Mouse (Mus musculus): ENCODE measurements around the gene Gm42742. TPM values are rescaled to one million over a fixed set of nuclear protein-coding genes. Genes with fewer than 3 reads are reported as not detected.

Gene Gm42742
- polyA plus RNA-seq, 1 experiment from 2014 or later: 53.7 TPM

GRCm38 (mm10) chr7:127011717-127012116 is 9.2 kb downstream of the Gm42742 start:
- Histone ChIP-seq H3K27me3 (ENCODE audit: control insufficient read depth, insufficient read depth, low read length) (no peaks in the 10 kb centered on the region), H3K4me3 (ENCODE audit: low read depth, low read length) (no peak overlapping the region), H3K9ac (ENCODE audit: low read depth, low read length) (no peak overlapping the region), H3K27ac (ENCODE audit: low read depth, low read length) (no peak overlapping the region), H3K9me3 (ENCODE audit: control insufficient read depth, low read length) (no peaks in the 10 kb centered on the region), H3K4me1 (replicated peaks; ENCODE audit: control insufficient read depth, insufficient read depth, low read length) (peaks cover 7% of the 10 kb centered on the region), H3K4me2 (replicated peaks; ENCODE audit: low read depth, low read length) (no peak overlapping the region), H3K36me3 (ENCODE audit: control insufficient read depth, insufficient read depth, low read length) (0 out of 2 replicates have a peak, but pooled peaks cover 4% of the 10 kb centered on the region)
- no peak for ATAC-seq (ENCODE audit: low FRiP score)
- no peak for DNase-seq (ENCODE audit: low spot score)
- WGBS: 72% methylated on average over 2 of the region's 2 CpGs

GRCm38 (mm10) chr7:127011051-127011450 is 9.8 kb downstream of the Gm42742 start:
- no peak overlapping the region for H3K27ac ChIP-seq (ENCODE audit: low read depth, low read length)
- H3K4me2 ChIP-seq (replicated peaks; ENCODE audit: low read depth, low read length): no peak overlapping the region
- no peak for ATAC-seq (ENCODE audit: low FRiP score)
- no peak overlapping the region for H3K9ac ChIP-seq (ENCODE audit: low read depth, low read length)
- 0 out of 2 replicates have a peak, but pooled peaks cover 4% of the 10 kb centered on the region for H3K36me3 ChIP-seq (ENCODE audit: control insufficient read depth, insufficient read depth, low read length)
- H3K9me3 ChIP-seq (ENCODE audit: control insufficient read depth, low read length): no peaks in the 10 kb centered on the region
- no peak for DNase-seq (ENCODE audit: low spot score)
- WGBS: 91% methylated on average over 2 of the region's 2 CpGs
- H3K27me3 ChIP-seq (ENCODE audit: control insufficient read depth, insufficient read depth, low read length): no peaks in the 10 kb centered on the region
- H3K4me1 ChIP-seq (replicated peaks; ENCODE audit: control insufficient read depth, insufficient read depth, low read length): peaks cover 6% of the 10 kb centered on the region
- H3K4me3 ChIP-seq (ENCODE audit: low read depth, low read length): no peak overlapping the region

- Histone ChIP-seq H3K4me2 (replicated peaks; ENCODE audit: low read depth, low read length) (no peak overlapping the region), H3K27ac (ENCODE audit: low read depth, low read length) (0 out of 2 replicates have a peak overlapping the region, but pooled peaks have one; percentile 67), H3K36me3 (ENCODE audit: control insufficient read depth, insufficient read depth, low read length) (0 out of 2 replicates have a peak, but pooled peaks cover 4% of the 10 kb centered on the region), H3K4me3 (ENCODE audit: low read depth, low read length) (no peak overlapping the region), H3K9me3 (ENCODE audit: control insufficient read depth, low read length) (no peaks in the 10 kb centered on the region), H3K9ac (ENCODE audit: low read depth, low read length) (no peak overlapping the region), H3K27me3 (ENCODE audit: control insufficient read depth, insufficient read depth, low read length) (no peaks in the 10 kb centered on the region), H3K4me1 (replicated peaks; ENCODE audit: control insufficient read depth, insufficient read depth, low read length) (no peaks in the 10 kb centered on the region)
- no peak for DNase-seq (ENCODE audit: low spot score)
- ATAC-seq (ENCODE audit: low FRiP score): no peak
- WGBS: 87% methylated on average over 17 of the region's 17 CpGs
Observed at GRCm38 (mm10) chr7:127009307-127010085, 11.4 kb downstream of the Gm42742 start.

DNA sequence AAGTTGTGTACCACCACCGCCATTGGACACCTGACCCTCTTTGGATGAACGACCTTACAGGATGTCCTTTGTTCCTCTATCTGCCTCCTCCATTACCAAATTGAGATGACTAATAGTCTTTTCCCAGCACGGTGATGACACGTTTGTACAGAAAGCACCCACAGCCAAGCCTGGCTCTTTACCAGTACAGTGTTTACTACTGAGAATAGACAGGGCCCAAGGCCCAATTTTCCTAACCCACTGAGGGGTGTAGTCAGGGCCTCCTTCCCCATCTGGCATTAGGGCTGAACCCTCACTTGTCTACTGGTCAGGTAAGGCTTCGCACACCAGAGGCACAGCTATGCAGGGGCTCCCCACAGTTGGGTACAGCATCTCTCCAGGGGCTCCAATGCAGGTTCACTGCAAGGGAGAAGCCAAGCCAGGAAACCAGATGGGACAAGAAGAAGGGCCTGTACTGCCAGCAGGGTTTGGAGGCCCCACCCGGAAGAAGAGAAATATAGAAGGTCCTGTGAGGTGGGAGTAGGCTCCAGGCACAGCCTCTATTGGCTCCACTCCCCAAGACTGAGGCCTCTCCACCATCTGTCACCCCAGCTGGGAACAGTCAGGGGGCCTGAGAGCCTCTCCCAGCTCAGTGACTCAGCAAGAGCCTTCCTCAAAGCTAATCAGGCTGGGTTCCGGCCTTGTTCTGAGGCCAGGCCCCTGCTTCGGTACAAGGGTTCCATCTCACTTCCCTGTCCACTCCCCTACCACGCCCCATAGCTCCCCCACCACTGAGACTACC is 12.5 kb downstream of the Gm42742 start:
- H3K9ac ChIP-seq (ENCODE audit: low read depth, low read length): no peak overlapping the region
- peak overlapping the region; percentile 67 for H3K27ac ChIP-seq (ENCODE audit: low read depth, low read length)
- H3K9me3 ChIP-seq (ENCODE audit: control insufficient read depth, low read length): no peaks in the 10 kb centered on the region
- ATAC-seq (ENCODE audit: low FRiP score): peak; percentile 56; the same call in 1 of the 2 replicates
- 0 out of 2 replicates have a peak, but pooled peaks cover 2% of the 10 kb centered on the region for H3K36me3 ChIP-seq (ENCODE audit: control insufficient read depth, insufficient read depth, low read length)
- no peak overlapping the region for H3K4me3 ChIP-seq (ENCODE audit: low read depth, low read length)
- 70% methylated on average over 9 of the region's 9 CpGs for WGBS
- H3K27me3 ChIP-seq (ENCODE audit: control insufficient read depth, insufficient read depth, low read length): no peaks in the 10 kb centered on the region
- H3K4me1 ChIP-seq (replicated peaks; ENCODE audit: control insufficient read depth, insufficient read depth, low read length): no peaks in the 10 kb centered on the region
- no peak for DNase-seq (ENCODE audit: low spot score)
- H3K4me2 ChIP-seq (replicated peaks; ENCODE audit: low read depth, low read length): no peak overlapping the region

- H3K4me1 ChIP-seq (replicated peaks; ENCODE audit: control insufficient read depth, insufficient read depth, low read length): no peaks in the 10 kb centered on the region
- H3K27ac ChIP-seq (ENCODE audit: low read depth, low read length): no peak overlapping the region
- ATAC-seq (ENCODE audit: low FRiP score) (no peak), DNase-seq (ENCODE audit: low spot score) (no peak)
- 83% methylated on average over 6 of the region's 6 CpGs for WGBS
- H3K27me3 ChIP-seq (ENCODE audit: control insufficient read depth, insufficient read depth, low read length): no peaks in the 10 kb centered on the region
- H3K9me3 ChIP-seq (ENCODE audit: control insufficient read depth, low read length): no peaks in the 10 kb centered on the region
- H3K9ac ChIP-seq (ENCODE audit: low read depth, low read length): no peak overlapping the region
- H3K4me2 ChIP-seq (replicated peaks; ENCODE audit: low read depth, low read length): no peak overlapping the region
- no peaks in the 10 kb centered on the region for H3K36me3 ChIP-seq (ENCODE audit: control insufficient read depth, insufficient read depth, low read length)
- H3K4me3 ChIP-seq (ENCODE audit: low read depth, low read length): no peak overlapping the region
Observed at GRCm38 (mm10) chr7:127007313-127008024, 13.4 kb downstream of the Gm42742 start.

DNA sequence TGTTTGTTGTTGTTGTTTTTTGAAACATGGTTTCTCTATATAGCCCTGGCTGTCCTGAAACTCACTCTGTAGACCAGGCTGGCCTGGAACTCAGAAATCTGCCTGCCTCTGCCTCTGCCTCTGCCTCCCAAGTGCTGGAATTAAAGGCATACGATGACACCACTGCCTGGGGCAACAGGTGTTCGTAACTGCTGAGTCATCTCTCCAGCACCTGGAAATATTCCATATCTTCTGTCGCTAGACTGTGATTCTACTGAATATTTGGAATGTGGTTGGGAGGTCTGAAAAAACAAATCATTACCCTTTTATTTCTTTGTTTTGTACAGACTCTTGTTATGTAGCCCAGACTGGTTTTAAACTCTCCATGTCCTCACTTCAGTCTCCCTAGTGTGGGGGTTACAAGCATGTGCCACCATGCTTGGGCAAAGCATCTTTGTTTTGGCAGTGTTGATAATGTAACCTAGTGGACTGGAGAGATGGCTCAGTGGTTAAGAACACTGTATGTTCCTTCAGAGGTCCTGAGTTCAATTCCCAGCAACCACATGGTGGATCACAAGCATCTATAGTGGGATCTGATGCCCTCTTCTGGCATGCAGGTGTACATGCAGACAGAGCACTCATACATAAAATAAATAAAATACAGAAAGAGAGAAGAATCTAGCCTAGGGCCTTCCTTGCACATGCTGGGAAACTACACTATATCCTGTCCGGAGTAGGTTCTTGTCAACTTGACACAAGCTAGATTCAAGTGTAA is 16.6 kb downstream of the Gm42742 start:
- Histone ChIP-seq H3K27ac (ENCODE audit: low read depth, low read length) (no peak overlapping the region), H3K4me3 (ENCODE audit: low read depth, low read length) (no peak overlapping the region), H3K36me3 (ENCODE audit: control insufficient read depth, insufficient read depth, low read length) (no peaks in the 10 kb centered on the region), H3K4me2 (replicated peaks; ENCODE audit: low read depth, low read length) (no peak overlapping the region), H3K9me3 (ENCODE audit: control insufficient read depth, low read length) (no peaks in the 10 kb centered on the region), H3K4me1 (replicated peaks; ENCODE audit: control insufficient read depth, insufficient read depth, low read length) (no peaks in the 10 kb centered on the region), H3K9ac (ENCODE audit: low read depth, low read length) (no peak overlapping the region), H3K27me3 (ENCODE audit: control insufficient read depth, insufficient read depth, low read length) (no peaks in the 10 kb centered on the region)
- no peak for ATAC-seq (ENCODE audit: low FRiP score)
- 85% methylated on average over 4 of the region's 4 CpGs for WGBS
- DNase-seq (ENCODE audit: low spot score): no peak

DNA sequence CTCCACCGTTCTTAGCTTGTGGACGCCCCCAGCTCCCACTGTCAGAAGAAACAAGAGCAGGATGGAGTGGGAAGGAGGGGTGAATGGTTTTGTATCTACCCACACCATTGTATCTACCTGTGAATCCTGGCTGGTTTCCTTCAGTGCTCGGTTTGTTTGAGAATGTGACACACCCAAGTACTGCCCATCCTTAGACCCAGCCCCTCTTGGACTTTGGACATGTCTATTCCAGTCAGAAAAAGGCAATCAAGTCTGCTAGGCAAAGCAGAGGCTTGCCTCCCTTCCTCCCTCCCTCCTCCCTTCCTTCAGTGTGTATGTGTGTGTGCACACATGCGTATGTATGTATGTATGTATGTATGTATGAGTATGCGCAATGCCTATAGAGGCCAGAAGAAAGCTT is 17.3 kb downstream of the Gm42742 start:
- H3K4me3 ChIP-seq (ENCODE audit: low read depth, low read length): no peak overlapping the region
- no peaks in the 10 kb centered on the region for H3K36me3 ChIP-seq (ENCODE audit: control insufficient read depth, insufficient read depth, low read length)
- no peak overlapping the region for H3K4me2 ChIP-seq (replicated peaks; ENCODE audit: low read depth, low read length)
- 95% methylated on average over 5 of the region's 5 CpGs for WGBS
- no peak overlapping the region for H3K27ac ChIP-seq (ENCODE audit: low read depth, low read length)
- no peaks in the 10 kb centered on the region for H3K27me3 ChIP-seq (ENCODE audit: control insufficient read depth, insufficient read depth, low read length)
- no peaks in the 10 kb centered on the region for H3K4me1 ChIP-seq (replicated peaks; ENCODE audit: control insufficient read depth, insufficient read depth, low read length)
- no peak for ATAC-seq (ENCODE audit: low FRiP score)
- H3K9ac ChIP-seq (ENCODE audit: low read depth, low read length): no peak overlapping the region
- DNase-seq (ENCODE audit: low spot score): no peak
- H3K9me3 ChIP-seq (ENCODE audit: control insufficient read depth, low read length): no peaks in the 10 kb centered on the region

DNA sequence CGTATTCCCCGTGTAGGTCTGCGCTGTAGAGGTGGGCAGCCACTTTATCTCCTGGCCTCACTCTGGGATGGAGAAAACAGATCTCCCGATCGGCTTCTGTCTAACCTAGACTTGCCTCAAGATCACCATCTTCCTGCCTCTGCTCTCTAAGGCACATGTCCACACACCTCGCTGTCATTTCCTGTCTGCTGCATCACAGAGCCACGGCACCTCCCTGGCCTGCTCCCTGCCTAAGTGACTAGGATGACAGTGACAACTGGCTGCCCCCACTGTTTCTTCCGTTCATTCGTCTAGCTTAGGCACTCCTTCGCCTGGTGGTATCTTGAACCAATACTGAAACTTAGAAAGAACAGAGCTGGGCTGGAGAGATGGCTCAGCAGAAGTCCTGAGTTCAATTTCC is 21.3 kb downstream of the Gm42742 start:
- WGBS: 86% methylated on average over 10 of the region's 10 CpGs
- Histone ChIP-seq H3K9me3 (ENCODE audit: control insufficient read depth, low read length) (no peaks in the 10 kb centered on the region), H3K27me3 (ENCODE audit: control insufficient read depth, insufficient read depth, low read length) (no peaks in the 10 kb centered on the region), H3K27ac (ENCODE audit: low read depth, low read length) (no peak overlapping the region), H3K4me3 (ENCODE audit: low read depth, low read length) (no peak overlapping the region), H3K9ac (ENCODE audit: low read depth, low read length) (no peak overlapping the region), H3K4me1 (replicated peaks; ENCODE audit: control insufficient read depth, insufficient read depth, low read length) (no peaks in the 10 kb centered on the region), H3K36me3 (ENCODE audit: control insufficient read depth, insufficient read depth, low read length) (no peaks in the 10 kb centered on the region), H3K4me2 (replicated peaks; ENCODE audit: low read depth, low read length) (no peak overlapping the region)
- no peak for DNase-seq (ENCODE audit: low spot score)
- ATAC-seq (ENCODE audit: low FRiP score): no peak
